Mouse (Mus musculus): Measurements from ENCODE around the gene Il3ra. TPM values are rescaled to one million over a fixed set of nuclear protein-coding genes. Genes with fewer than 3 reads are reported as not detected.

Il3ra gene
- 24.4 and 28.0 TPM in 2 replicates for polyA plus RNA-seq (2011; ENCODE audit: insufficient read length, low read depth, missing spikeins)

- peak within 1 kb of the TSS; percentile 4; the same call in 1 of the 2 replicates for H3K27ac ChIP-seq (ENCODE audit: insufficient read depth, low read length)
These were observed at the start of gene Il3ra for GRCm38 (mm10) chr14:14345948-14346812. Gene Il3ra (plus strand): TSS chr14:14346275.

GRCm38 (mm10) chr14:14308938-14309337 lies 37.1 kb upstream of the Il3ra start:
- Histone ChIP-seq H3K4me1 (ENCODE audit: control insufficient read depth, insufficient read depth, low read length) (no peaks in the 10 kb centered on the region), H3K27ac (ENCODE audit: insufficient read depth, low read length) (no peak overlapping the region), H3K4me3 (ENCODE audit: insufficient read depth, low read length) (no peak overlapping the region)
- no peak for TF ChIP-seq CTCF (IDR thresholded peaks at IDR 0.05; ENCODE audit: borderline replicate concordance, insufficient read depth, low read length)
- no peak for TF ChIP-seq POLR2A (IDR thresholded peaks at IDR 0.05; ENCODE audit: low read depth, low read length)

More at GRCm38 (mm10) chr14:14345948-14346812, at the start of gene Il3ra:
- Histone ChIP-seq H3K4me1 (ENCODE audit: control insufficient read depth, insufficient read depth, low read length) (no peaks in the 10 kb centered on the region), H3K4me3 (ENCODE audit: insufficient read depth, low read length) (peak within 1 kb of the TSS; percentile 35)
- TF ChIP-seq POLR2A (IDR thresholded peaks at IDR 0.05; ENCODE audit: low read depth, low read length) (peak; percentile 61), CTCF (IDR thresholded peaks at IDR 0.05; ENCODE audit: borderline replicate concordance, insufficient read depth, low read length) (no peak)

- no peak overlapping the region for H3K27ac ChIP-seq (ENCODE audit: insufficient read depth, low read length)
- TF ChIP-seq POLR2A (IDR thresholded peaks at IDR 0.05; ENCODE audit: low read depth, low read length) (no peak), CTCF (IDR thresholded peaks at IDR 0.05; ENCODE audit: borderline replicate concordance, insufficient read depth, low read length) (no peak)
- H3K4me3 ChIP-seq (ENCODE audit: insufficient read depth, low read length), result no peak overlapping the region
These were observed 36.7 kb upstream of the Il3ra start for GRCm38 (mm10) chr14:14309416-14309815.

GRCm38 (mm10) chr14:14322528-14322927 lies 23.5 kb upstream of the Il3ra start, which contains the start of gene Olfr31:
Gene Olfr31 (plus strand): TSS chr14:14322828.
- TF ChIP-seq POLR2A (IDR thresholded peaks at IDR 0.05; ENCODE audit: low read depth, low read length) (no peak), CTCF (IDR thresholded peaks at IDR 0.05; ENCODE audit: borderline replicate concordance, insufficient read depth, low read length) (no peak)
- no peak within 1 kb of the TSS for H3K27ac ChIP-seq (ENCODE audit: insufficient read depth, low read length)
- no peaks in the 10 kb centered on the region for H3K4me1 ChIP-seq (ENCODE audit: control insufficient read depth, insufficient read depth, low read length)
- no peak within 1 kb of the TSS for H3K4me3 ChIP-seq (ENCODE audit: insufficient read depth, low read length)

More at GRCm38 (mm10) chr14:14309416-14309815, 36.7 kb upstream of the Il3ra start:
- H3K4me1 ChIP-seq (ENCODE audit: control insufficient read depth, insufficient read depth, low read length), result no peaks in the 10 kb centered on the region

GRCm38 (mm10) chr14:14345113-14345871 lies 783 bp upstream of the Il3ra start:
- Histone ChIP-seq H3K27ac (ENCODE audit: insufficient read depth, low read length) (no peak overlapping the region), H3K4me1 (ENCODE audit: control insufficient read depth, insufficient read depth, low read length) (no peaks in the 10 kb centered on the region), H3K4me3 (ENCODE audit: insufficient read depth, low read length) (no peak overlapping the region)
- TF ChIP-seq CTCF (IDR thresholded peaks at IDR 0.05; ENCODE audit: borderline replicate concordance, insufficient read depth, low read length) (peak; percentile 64; the same call in 1 of the 2 replicates), POLR2A (IDR thresholded peaks at IDR 0.05; ENCODE audit: low read depth, low read length) (no peak)

GRCm38 (mm10) chr14:14346813-14347100 lies 682 bp downstream of the Il3ra start:
- TF ChIP-seq CTCF (IDR thresholded peaks at IDR 0.05; ENCODE audit: borderline replicate concordance, insufficient read depth, low read length), result no peak
- no peak for TF ChIP-seq POLR2A (IDR thresholded peaks at IDR 0.05; ENCODE audit: low read depth, low read length)
- Histone ChIP-seq H3K27ac (ENCODE audit: insufficient read depth, low read length) (no peak overlapping the region), H3K4me1 (ENCODE audit: control insufficient read depth, insufficient read depth, low read length) (no peaks in the 10 kb centered on the region), H3K4me3 (ENCODE audit: insufficient read depth, low read length) (peak overlapping the region; percentile 35)

GRCm38 (mm10) chr14:14347151-14347835 lies 1.2 kb downstream of the Il3ra start:
- H3K4me1 ChIP-seq (ENCODE audit: control insufficient read depth, insufficient read depth, low read length), result no peaks in the 10 kb centered on the region
- no peak overlapping the region for H3K27ac ChIP-seq (ENCODE audit: insufficient read depth, low read length)
- no peak overlapping the region for H3K4me3 ChIP-seq (ENCODE audit: insufficient read depth, low read length)
- no peak for TF ChIP-seq POLR2A (IDR thresholded peaks at IDR 0.05; ENCODE audit: low read depth, low read length)
- TF ChIP-seq CTCF (IDR thresholded peaks at IDR 0.05; ENCODE audit: borderline replicate concordance, insufficient read depth, low read length), result no peak

- no peaks in the 10 kb centered on the region for H3K4me1 ChIP-seq (ENCODE audit: control insufficient read depth, insufficient read depth, low read length)
- no peak for TF ChIP-seq POLR2A (IDR thresholded peaks at IDR 0.05; ENCODE audit: low read depth, low read length)
- TF ChIP-seq CTCF (IDR thresholded peaks at IDR 0.05; ENCODE audit: borderline replicate concordance, insufficient read depth, low read length), result no peak
- H3K4me3 ChIP-seq (ENCODE audit: insufficient read depth, low read length), result no peak overlapping the region
- H3K27ac ChIP-seq (ENCODE audit: insufficient read depth, low read length), result no peak overlapping the region
These were observed 2.0 kb downstream of the Il3ra start for GRCm38 (mm10) chr14:14347836-14348621.

Measured in embryonic fibroblast, embryonic 13.5 days (primary cell).